Mouse (Mus musculus) intestine, embryonic 14.5 days (tissue): Measurements from ENCODE around the gene Pla2g1b. TPM values are rescaled to one million over a fixed set of nuclear protein-coding genes. Genes with fewer than 3 reads are reported as not detected.

Source experiments
- ATAC-seq: fragments of 200-750 bp; cut with Nextera tagmentation; replicated peaks from 2 replicates; pipeline ENCODE4 v1.8.0; 2017; ENCODE audit warnings: low read depth, moderate number of reproducible peaks, moderate TSS enrichment, moderate library complexity; ENCODE audit not compliant: low FRiP score, low TSS enrichment
- DNase-seq: peaks from one replicate; pipeline ENCODE4 v3.0.0-alpha.2; 2018; ENCODE audit warnings: low spot score
- H3K27ac ChIP-seq: fragments of 300-500 bp; sonication (generic); 2 replicates; pipeline ENCODE4 v1.5.1; 2014; ENCODE audit warnings: low read depth, mild to moderate bottlenecking, control low read depth
- H3K27me3 ChIP-seq: fragments of 300-500 bp; sonication (generic); replicated peaks from 2 replicates; pipeline ENCODE4 v1.6.1; 2014; ENCODE audit warnings: low read length, control low read depth; ENCODE audit not compliant: control insufficient read depth, insufficient read depth
- H3K36me3 ChIP-seq: fragments of 300-500 bp; sonication (generic); 2 replicates; pipeline ENCODE4 v1.6.1; 2014; ENCODE audit warnings: low read length, control low read depth; ENCODE audit not compliant: control insufficient read depth, insufficient read depth
- H3K4me1 ChIP-seq: fragments of 300-500 bp; sonication (generic); replicated peaks from 2 replicates; pipeline ENCODE4 v1.6.1; 2014; ENCODE audit warnings: low read length, control low read depth, mixed read lengths; ENCODE audit not compliant: control insufficient read depth, insufficient read depth
- H3K4me2 ChIP-seq: fragments of 300-500 bp; sonication (generic); 2 replicates; pipeline ENCODE4 v1.6.1; 2014; ENCODE audit warnings: low read length
- H3K4me3 ChIP-seq: fragments of 300-500 bp; sonication (generic); 2 replicates; pipeline ENCODE4 v1.5.1; 2014; ENCODE audit warnings: low read depth, low read length, control low read depth, mixed read lengths
- H3K9ac ChIP-seq: fragments of 300-500 bp; sonication (generic); 2 replicates; pipeline ENCODE4 v1.6.1; 2014; ENCODE audit warnings: mild to moderate bottlenecking, low read length
- H3K9me3 ChIP-seq: fragments of 300-500 bp; sonication (generic); 2 replicates; pipeline ENCODE4 v1.6.1; 2016; ENCODE audit warnings: low read length, control low read depth; ENCODE audit not compliant: control insufficient read depth
- WGBS: fragments of 180-500 bp; shearing (Covaris S2); extraction: QIAGEN DNeasy Blood & Tissue Kit; methylation state at CpG from one replicate; pipeline ENCODE4 v1.1.7; 2014; 5-methylcytosine and 5-hydroxymethylcytosine counted together
- polyA plus RNA-seq: library from polyadenylated mRNA; unstranded; fragments of >200 nt; fragmentation: Nextera tagmentation; extraction: Ambion mirVana; gene quantifications from 2 replicates; pipeline ENCODE4 v1.2.1, GENCODE M21; 2014

Gene Pla2g1b
- polyA plus RNA-seq, 1 experiment from 2014 or later: 5.0 TPM

DNA sequence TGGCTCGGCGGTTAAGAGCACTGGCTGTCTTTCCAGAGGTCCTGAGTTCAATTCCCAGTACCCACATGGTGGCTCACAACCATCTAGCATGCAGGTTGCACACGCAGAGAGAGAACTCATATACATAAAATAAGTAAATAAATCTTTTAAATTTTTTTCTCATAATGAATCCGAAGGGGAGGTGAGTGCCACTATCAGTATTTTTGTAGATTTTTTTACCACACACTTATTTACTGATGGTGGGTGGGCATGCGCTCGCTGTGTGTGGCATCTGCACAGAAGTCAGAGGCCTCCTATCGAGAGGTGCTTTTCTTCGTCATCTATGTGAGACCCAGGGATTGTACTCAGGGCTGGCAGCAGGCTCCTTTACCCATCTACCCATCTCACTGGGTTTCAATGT lies 21.3 kb downstream of the Pla2g1b start:
- no peak overlapping the region for H3K4me2 ChIP-seq
- ATAC-seq (no peak), DNase-seq (no peak)
- H3K27me3 ChIP-seq: no peaks in the 10 kb centered on the region
- H3K9me3 ChIP-seq: no peaks in the 10 kb centered on the region
- no peak overlapping the region for H3K4me3 ChIP-seq
- WGBS: 83% methylated on average over 8 of the region's 8 CpGs
- no peak overlapping the region for H3K27ac ChIP-seq
- peaks cover 19% of the 10 kb centered on the region for H3K4me1 ChIP-seq
- H3K9ac ChIP-seq: no peak overlapping the region
- no peaks in the 10 kb centered on the region for H3K36me3 ChIP-seq

GRCm38 (mm10) chr5:115487942-115488580 lies 22.0 kb downstream of the Pla2g1b start:
- ATAC-seq: no peak

GRCm38 (mm10) chr5:115488841-115489698 lies 23.0 kb downstream of the Pla2g1b start:
- ATAC-seq: peak; percentile 65
- H3K9ac ChIP-seq: peak overlapping the region; percentile 94
- no peaks in the 10 kb centered on the region for H3K27me3 ChIP-seq
- H3K4me2 ChIP-seq: peak overlapping the region; percentile 76
- H3K27ac ChIP-seq: peak overlapping the region; percentile 100
- DNase-seq: peak; percentile 95
- peak overlapping the region; percentile 38 for H3K4me3 ChIP-seq
- H3K9me3 ChIP-seq: no peaks in the 10 kb centered on the region
- under 1% methylated on average over 36 of the region's 39 CpGs for WGBS
- peaks cover 31% of the 10 kb centered on the region for H3K4me1 ChIP-seq
- no peaks in the 10 kb centered on the region for H3K36me3 ChIP-seq

More at GRCm38 (mm10) chr5:115487942-115488580, 22.0 kb downstream of the Pla2g1b start:
- DNase-seq: no peak
- H3K4me3 ChIP-seq: no peak overlapping the region
- no peak overlapping the region for H3K4me2 ChIP-seq
- no peaks in the 10 kb centered on the region for H3K27me3 ChIP-seq
- no peak overlapping the region for H3K27ac ChIP-seq
- H3K36me3 ChIP-seq: no peaks in the 10 kb centered on the region
- H3K9me3 ChIP-seq: no peaks in the 10 kb centered on the region
- no peak overlapping the region; the same call in 1 of the 2 replicates for H3K9ac ChIP-seq
- peaks cover 22% of the 10 kb centered on the region for H3K4me1 ChIP-seq
- 80% methylated on average over 9 of the region's 9 CpGs for WGBS

GRCm38 (mm10) chr5:115489699-115490637 lies 23.9 kb downstream of the Pla2g1b start:
- DNase-seq (peak; percentile 98), ATAC-seq (peak; percentile 77)
- Histone ChIP-seq H3K9me3 (no peaks in the 10 kb centered on the region), H3K36me3 (no peaks in the 10 kb centered on the region), H3K27ac (peak overlapping the region; percentile 100), H3K4me2 (peak overlapping the region; percentile 76), H3K4me3 (peak overlapping the region; percentile 38), H3K9ac (peak overlapping the region; percentile 94), H3K4me1 (peaks cover 30% of the 10 kb centered on the region), H3K27me3 (no peaks in the 10 kb centered on the region)
- WGBS: under 1% methylated on average over 50 of the region's 50 CpGs

DNA sequence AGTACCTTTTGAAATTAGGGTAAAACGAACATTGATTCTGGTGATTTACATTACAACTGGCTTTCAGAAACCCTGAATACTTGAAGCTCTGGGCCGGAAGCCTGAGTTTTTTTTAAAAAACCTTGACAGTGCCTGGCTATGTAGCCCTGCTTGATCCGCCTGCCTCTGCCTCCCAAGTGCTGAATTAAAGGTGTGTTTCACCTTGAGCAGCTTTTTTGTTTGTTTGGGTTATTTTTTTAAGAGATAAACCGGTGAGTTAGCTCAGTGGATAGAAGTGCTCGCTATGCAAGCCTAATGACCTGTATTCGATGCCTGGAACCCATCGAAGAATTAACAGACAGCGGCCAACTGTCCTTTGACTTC lies 24.6 kb downstream of the Pla2g1b start:
- Histone ChIP-seq H3K9me3 (no peaks in the 10 kb centered on the region), H3K4me1 (peaks cover 30% of the 10 kb centered on the region), H3K4me3 (0 out of 2 replicates have a peak overlapping the region, but pooled peaks have one; percentile 38), H3K4me2 (peak overlapping the region; percentile 76), H3K27me3 (no peaks in the 10 kb centered on the region), H3K36me3 (no peaks in the 10 kb centered on the region), H3K9ac (no peak overlapping the region), H3K27ac (peak overlapping the region; percentile 33; the same call in 1 of the 2 replicates)
- peak; percentile 59 for DNase-seq
- 14% methylated on average over 8 of the region's 8 CpGs for WGBS
- no peak for ATAC-seq

DNA sequence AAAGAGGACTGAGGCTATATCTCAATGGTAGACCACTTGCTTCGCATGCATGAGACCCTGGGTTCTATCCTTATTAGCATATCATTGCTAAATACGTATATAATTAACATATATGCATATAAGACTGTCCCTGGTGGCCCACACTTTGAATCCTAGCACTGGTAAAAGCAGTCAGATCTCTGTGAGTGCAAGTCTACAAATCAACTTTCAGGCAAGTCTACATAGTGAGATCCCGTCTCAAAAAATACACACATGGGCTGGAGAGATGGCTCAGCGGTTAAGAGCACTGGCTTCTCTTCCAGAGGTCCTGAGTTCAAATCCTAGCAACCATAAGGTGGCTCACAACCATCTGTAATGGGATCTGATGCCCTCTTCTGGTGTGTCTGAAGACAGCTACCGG lies 25.0 kb downstream of the Pla2g1b start:
- no peak overlapping the region for H3K9ac ChIP-seq
- no peaks in the 10 kb centered on the region for H3K36me3 ChIP-seq
- peak overlapping the region; percentile 76 for H3K4me2 ChIP-seq
- ATAC-seq: no peak
- no peak overlapping the region for H3K27ac ChIP-seq
- no peaks in the 10 kb centered on the region for H3K27me3 ChIP-seq
- DNase-seq: no peak
- 25% methylated on average over 5 of the region's 5 CpGs for WGBS
- H3K4me1 ChIP-seq: peaks cover 30% of the 10 kb centered on the region
- no peak overlapping the region for H3K4me3 ChIP-seq
- H3K9me3 ChIP-seq: no peaks in the 10 kb centered on the region

- H3K9me3 ChIP-seq: no peaks in the 10 kb centered on the region
- DNase-seq (peak; percentile 82), ATAC-seq (peak; percentile 9; the same call in 1 of the 2 replicates)
- peak overlapping the region; percentile 20 for H3K4me3 ChIP-seq
- H3K9ac ChIP-seq: 0 out of 2 replicates have a peak overlapping the region, but pooled peaks have one; percentile 25
- H3K4me2 ChIP-seq: peak overlapping the region; percentile 51
- peak overlapping the region; percentile 51; the same call in 1 of the 2 replicates for H3K27ac ChIP-seq
- H3K27me3 ChIP-seq: no peaks in the 10 kb centered on the region
- 1% methylated on average over 28 of the region's 28 CpGs for WGBS
- peaks cover 30% of the 10 kb centered on the region for H3K4me1 ChIP-seq
- no peaks in the 10 kb centered on the region for H3K36me3 ChIP-seq
Observed at GRCm38 (mm10) chr5:115491771-115492322, 25.8 kb downstream of the Pla2g1b start.
